Mouse (Mus musculus) adrenal gland, postnatal 25 days (tissue): ENCODE data around the gene Il7r. TPM values are rescaled to one million over a fixed set of nuclear protein-coding genes. Genes with fewer than 3 reads are reported as not detected.

Experiments
- DNase-seq: peaks from one replicate; pipeline ENCODE4 v3.0.0; 2021; ENCODE audit warnings: mixed read lengths
- total RNA-seq: library from RNA; stranded (reverse); gene quantifications from 2 replicates; pipeline ENCODE4 v1.2.3, GENCODE M21; 2021

Gene Il7r
- total RNA-seq, 1 experiment from 2014 or later: 0.12 TPM

- DNase-seq: no peak
Measured at GRCm38 (mm10) chr15:9472167-9472566, 57.8 kb downstream of the Il7r start.

- no peak for DNase-seq
Measured at GRCm38 (mm10) chr15:9471053-9471685, 58.8 kb downstream of the Il7r start.

- DNase-seq: no peak
Measured at GRCm38 (mm10) chr15:9464039-9464438, 65.9 kb downstream of the Il7r start.

- DNase-seq: no peak
Measured at GRCm38 (mm10) chr15:9463521-9464027, 66.4 kb downstream of the Il7r start.

Other genes with a start within 250 kb of the Il7r start
- gene Ugt3a2, start 194.6 kb downstream of the Il7r start, total RNA-seq: 0.24 and 0.52 TPM in 2 replicates
- not detected in 2 replicates for gene Capsl, start 94.1 kb downstream of the Il7r start, total RNA-seq
- gene Spef2, start 218.7 kb upstream of the Il7r start, total RNA-seq: 0.27 and 0.38 TPM in 2 replicates